Mouse (Mus musculus): Measurements from ENCODE around the gene Npm1. TPM values are rescaled to one million over a fixed set of nuclear protein-coding genes. Genes with fewer than 3 reads are reported as not detected.

Npm1 gene
- polyA plus RNA-seq, 1 experiment from 2014 or later = 377 TPM

DNA sequence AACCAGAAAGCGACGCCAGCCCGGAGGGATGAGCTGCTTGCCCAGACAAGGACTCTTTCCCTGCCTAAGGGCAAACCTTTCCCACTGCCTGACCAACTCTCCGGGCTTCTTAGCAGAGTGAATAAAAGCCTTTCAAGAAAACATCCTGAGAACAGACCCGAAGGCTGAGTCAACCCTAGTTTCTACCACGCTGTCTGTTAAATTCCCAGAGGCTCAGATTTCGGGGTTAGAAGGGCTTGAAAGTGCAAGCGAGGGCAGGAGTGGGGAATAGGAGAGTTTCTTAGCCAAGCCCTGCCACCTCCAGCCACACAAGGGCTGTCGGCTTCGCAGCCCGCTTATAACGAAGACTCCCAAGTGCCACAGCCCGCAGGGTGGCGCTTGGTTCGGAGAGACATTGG lies 36.1 kb upstream of the Npm1 start:
- H3K4me2 ChIP-seq = peak overlapping the region; percentile 52
- ATAC-seq (ENCODE audit: low FRiP score, low read depth) = no peak
- peak overlapping the region; percentile 79; the same call in 1 of the 2 replicates for H3K27ac ChIP-seq (replicated peaks)
- H3K9me3 ChIP-seq = no peaks in the 10 kb centered on the region
- 4% methylated on average over 15 of the region's 15 CpGs for WGBS
- peaks cover 50% of the 10 kb centered on the region for H3K27me3 ChIP-seq
- no peaks in the 10 kb centered on the region for H3K36me3 ChIP-seq
- H3K4me3 ChIP-seq = peak overlapping the region; percentile 40
- 0 out of 2 replicates have a peak overlapping the region, but pooled peaks have one; percentile 6 for H3K9ac ChIP-seq
- peaks cover 42% of the 10 kb centered on the region for H3K4me1 ChIP-seq (replicated peaks)

DNA sequence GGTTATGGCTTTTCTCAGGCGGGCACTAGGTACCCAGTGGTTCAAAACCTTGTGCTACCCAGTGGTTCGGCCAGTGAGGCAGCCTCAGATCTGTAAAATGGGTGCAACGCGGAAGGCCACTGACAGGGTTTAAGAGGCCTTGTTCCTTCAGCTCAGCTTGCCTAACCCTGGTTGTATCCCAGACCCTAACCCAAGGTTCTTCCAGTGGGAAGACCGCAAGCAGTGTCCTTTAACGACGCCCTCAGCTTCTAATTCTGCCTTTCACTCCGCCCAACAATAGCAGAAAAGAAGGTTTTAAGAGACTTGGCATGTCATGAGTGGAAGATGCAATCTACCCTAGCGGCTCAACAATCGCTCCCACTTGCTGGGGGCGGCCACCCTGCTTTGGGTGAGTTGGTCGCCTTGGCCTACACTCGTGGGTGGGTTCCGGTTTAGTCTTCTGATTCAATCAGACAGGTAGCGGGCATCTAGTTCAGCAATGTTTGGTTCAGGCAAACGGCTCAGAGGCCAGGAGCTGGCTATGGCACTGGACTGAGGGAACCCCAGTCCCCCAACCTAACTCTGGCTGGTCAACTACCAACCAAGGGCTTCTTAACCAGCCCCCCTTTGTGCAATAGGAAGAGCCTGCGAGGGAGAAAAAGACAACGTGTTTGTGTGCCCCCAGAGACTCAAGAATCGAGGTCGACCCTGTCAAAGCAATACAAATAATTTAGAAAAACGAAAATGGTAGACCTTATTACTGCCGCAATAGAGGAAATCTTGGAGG lies 35.5 kb upstream of the Npm1 start:
- H3K4me3 ChIP-seq = peak overlapping the region; percentile 40
- peak overlapping the region; percentile 52 for H3K4me2 ChIP-seq
- H3K27me3 ChIP-seq = peaks cover 55% of the 10 kb centered on the region
- H3K27ac ChIP-seq (replicated peaks) = peak overlapping the region; percentile 79
- no peaks in the 10 kb centered on the region for H3K9me3 ChIP-seq
- WGBS = 17% methylated on average over 22 of the region's 22 CpGs
- no peak overlapping the region for H3K9ac ChIP-seq
- no peaks in the 10 kb centered on the region for H3K36me3 ChIP-seq
- no peak for ATAC-seq (ENCODE audit: low FRiP score, low read depth)
- H3K4me1 ChIP-seq (replicated peaks) = peaks cover 36% of the 10 kb centered on the region

DNA sequence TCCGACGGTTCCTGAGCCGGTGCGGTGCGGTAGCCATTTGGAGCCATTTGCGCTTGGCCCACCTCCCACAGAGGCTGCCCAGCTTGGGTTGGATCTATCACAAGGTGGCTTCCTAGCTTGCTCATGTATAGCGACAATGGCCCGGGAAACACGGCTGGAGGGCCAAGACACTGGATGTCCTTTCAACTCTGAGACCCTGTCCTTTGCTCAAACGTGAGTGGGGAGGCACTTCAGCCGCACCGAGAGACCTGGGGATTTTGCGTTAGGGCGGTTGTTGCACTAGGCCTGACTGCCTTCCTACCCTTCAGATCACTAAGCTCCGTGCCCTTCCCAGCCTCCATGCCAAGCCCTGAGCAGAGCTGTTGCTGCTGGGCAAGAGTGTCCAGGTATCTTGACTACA lies 34.7 kb upstream of the Npm1 start:
- Histone ChIP-seq H3K4me1 (replicated peaks) (peaks cover 27% of the 10 kb centered on the region), H3K9me3 (no peaks in the 10 kb centered on the region), H3K27me3 (peaks cover 63% of the 10 kb centered on the region), H3K4me2 (peak overlapping the region; percentile 52), H3K4me3 (0 out of 2 replicates have a peak overlapping the region, but pooled peaks have one; percentile 6), H3K9ac (no peak overlapping the region), H3K36me3 (no peaks in the 10 kb centered on the region), H3K27ac (replicated peaks) (peak overlapping the region; percentile 20)
- WGBS = 16% methylated on average over 15 of the region's 15 CpGs
- no peak for ATAC-seq (ENCODE audit: low FRiP score, low read depth)

DNA sequence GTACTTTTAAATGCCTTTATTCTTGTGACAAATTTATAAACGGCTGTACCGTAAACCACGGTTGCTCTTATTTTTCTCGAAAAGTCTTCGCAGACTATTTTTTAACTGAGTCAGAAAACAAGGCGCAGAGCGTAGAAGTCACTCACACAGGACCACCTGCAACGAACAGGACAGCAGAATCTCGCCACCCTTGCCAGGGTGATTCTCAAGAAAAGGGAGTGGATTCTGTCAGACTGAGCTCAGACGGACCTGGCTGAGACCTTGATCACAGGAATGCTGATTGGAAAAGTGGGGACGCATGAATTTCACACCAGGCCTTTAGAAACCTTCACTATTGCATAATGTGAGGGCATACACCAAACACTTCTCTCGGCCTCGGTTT lies 34.1 kb upstream of the Npm1 start:
- H3K4me2 ChIP-seq = peak overlapping the region; percentile 52; the same call in 1 of the 2 replicates
- no peak overlapping the region for H3K27ac ChIP-seq (replicated peaks)
- H3K36me3 ChIP-seq = no peaks in the 10 kb centered on the region
- 25% methylated on average over 13 of the region's 13 CpGs for WGBS
- peaks cover 63% of the 10 kb centered on the region for H3K27me3 ChIP-seq
- H3K9me3 ChIP-seq = no peaks in the 10 kb centered on the region
- H3K9ac ChIP-seq = no peak overlapping the region
- H3K4me1 ChIP-seq (replicated peaks) = peaks cover 22% of the 10 kb centered on the region
- no peak overlapping the region for H3K4me3 ChIP-seq
- no peak for ATAC-seq (ENCODE audit: low FRiP score, low read depth)

DNA sequence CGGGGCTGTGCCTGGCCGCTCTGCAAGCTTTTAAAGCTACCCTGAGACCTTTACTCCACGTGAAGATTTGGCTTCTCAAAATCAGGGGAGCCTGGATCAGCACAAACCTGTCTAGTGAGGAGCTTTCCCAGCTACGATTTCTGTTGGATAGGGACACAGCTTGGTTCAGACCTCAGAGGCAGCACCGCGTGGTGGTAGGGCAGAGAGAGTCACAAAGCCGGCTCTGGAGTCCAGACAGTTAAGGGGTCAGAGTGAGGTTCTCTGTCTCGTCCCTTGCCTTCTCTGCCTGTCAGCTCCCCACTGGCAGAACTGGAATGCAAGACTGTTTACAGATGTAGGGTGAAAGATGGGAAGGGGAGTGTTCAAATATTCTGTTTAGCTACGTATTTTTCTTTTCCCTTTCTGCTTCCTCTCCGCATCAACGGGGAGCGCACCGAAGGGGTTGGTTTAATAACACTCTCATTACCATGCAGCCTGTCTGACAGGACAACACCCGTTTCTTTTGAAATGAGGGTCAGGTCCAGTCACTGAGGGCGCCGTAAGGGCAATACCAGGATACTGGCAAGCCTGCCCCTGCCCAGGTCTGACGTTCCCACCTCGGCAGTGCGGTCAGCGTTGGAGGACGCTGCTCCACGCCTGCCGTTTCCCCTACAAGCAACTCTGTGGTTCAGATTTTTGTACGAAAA lies 33.6 kb upstream of the Npm1 start:
- H3K4me3 ChIP-seq = 0 out of 2 replicates have a peak overlapping the region, but pooled peaks have one; percentile 5
- no peak overlapping the region for H3K9ac ChIP-seq
- H3K36me3 ChIP-seq = no peaks in the 10 kb centered on the region
- H3K27me3 ChIP-seq = peaks cover 68% of the 10 kb centered on the region
- H3K4me2 ChIP-seq = peak overlapping the region; percentile 52
- H3K9me3 ChIP-seq = no peaks in the 10 kb centered on the region
- 11% methylated on average over 24 of the region's 24 CpGs for WGBS
- H3K27ac ChIP-seq (replicated peaks) = no peak overlapping the region
- no peak for ATAC-seq (ENCODE audit: low FRiP score, low read depth)
- H3K4me1 ChIP-seq (replicated peaks) = peaks cover 22% of the 10 kb centered on the region

DNA sequence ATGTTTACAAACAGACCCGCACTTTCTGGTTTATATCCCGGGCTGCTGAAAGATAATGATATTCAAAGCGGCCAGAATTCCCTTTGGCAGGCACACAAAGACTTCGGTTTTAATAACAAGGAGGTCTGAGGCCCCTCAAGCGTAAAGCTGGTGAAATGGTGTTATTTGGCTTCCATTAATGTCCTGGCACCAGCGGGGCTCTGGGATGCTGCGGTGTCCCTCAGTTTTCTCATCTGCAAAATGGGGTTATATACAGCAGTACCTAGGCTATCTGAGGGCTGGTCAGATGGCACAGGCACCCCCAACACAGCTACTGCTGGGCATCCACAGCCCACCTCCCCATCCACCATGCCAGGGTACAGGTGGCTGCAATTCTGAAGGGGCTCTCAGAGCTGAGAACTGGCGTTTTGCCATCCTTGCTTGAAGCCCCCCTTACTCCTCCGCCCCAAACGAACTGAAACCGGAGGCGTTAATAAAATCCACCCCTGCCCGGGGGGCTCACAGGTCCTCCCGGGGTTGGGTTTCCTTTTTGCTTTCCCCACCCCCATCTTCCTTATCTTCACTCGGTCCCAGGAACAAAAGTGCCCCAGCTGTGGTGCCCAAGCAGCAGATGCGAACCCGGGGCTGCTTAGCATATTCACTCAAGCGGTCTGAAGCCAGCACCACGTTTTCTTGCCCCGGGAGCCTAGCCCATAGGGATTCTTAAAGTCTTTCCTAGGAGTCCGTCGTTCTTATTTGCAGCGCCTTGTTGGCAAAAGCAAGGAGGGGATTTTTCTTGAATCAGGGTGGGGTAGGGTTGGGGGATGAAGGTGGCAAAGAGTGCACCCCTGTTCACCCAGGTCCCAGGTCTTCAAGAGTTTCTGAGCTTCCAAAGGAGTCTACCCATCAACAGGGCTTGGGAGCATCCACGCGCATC lies 32.8 kb upstream of the Npm1 start:
- no peak overlapping the region for H3K27ac ChIP-seq (replicated peaks)
- no peak overlapping the region for H3K9ac ChIP-seq
- no peak for ATAC-seq (ENCODE audit: low FRiP score, low read depth)
- peaks cover 75% of the 10 kb centered on the region for H3K27me3 ChIP-seq
- peak overlapping the region; percentile 52 for H3K4me2 ChIP-seq
- 4% methylated on average over 25 of the region's 25 CpGs for WGBS
- no peaks in the 10 kb centered on the region for H3K9me3 ChIP-seq
- H3K36me3 ChIP-seq = no peaks in the 10 kb centered on the region
- H3K4me1 ChIP-seq (replicated peaks) = peaks cover 15% of the 10 kb centered on the region
- no peak overlapping the region for H3K4me3 ChIP-seq

DNA sequence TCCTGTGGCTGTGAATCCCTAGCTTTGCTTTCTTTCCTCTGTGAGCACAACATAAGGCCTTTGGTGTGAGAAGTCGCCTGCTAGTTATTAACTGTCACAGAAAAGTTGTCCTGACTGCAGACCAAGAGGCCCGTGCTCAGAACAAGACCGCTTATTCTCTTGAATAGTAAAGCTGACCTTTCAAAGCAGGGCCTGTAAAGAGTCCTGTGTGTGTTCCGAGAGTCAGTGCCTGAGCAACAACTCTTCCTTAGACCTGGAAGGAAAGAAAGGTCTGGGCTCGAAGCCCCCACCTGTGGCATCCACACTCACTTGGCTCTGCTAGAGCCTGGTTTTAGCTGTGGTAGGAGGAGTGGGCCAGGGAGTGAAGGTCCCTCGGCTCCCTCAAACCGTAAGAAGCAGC lies 32.1 kb upstream of the Npm1 start:
- no peak for ATAC-seq (ENCODE audit: low FRiP score, low read depth)
- Histone ChIP-seq H3K4me3 (no peak overlapping the region), H3K4me1 (replicated peaks) (peaks cover 7% of the 10 kb centered on the region), H3K36me3 (no peaks in the 10 kb centered on the region), H3K4me2 (no peak overlapping the region), H3K27me3 (peaks cover 76% of the 10 kb centered on the region), H3K9me3 (no peaks in the 10 kb centered on the region), H3K9ac (no peak overlapping the region), H3K27ac (replicated peaks) (no peak overlapping the region)
- 20% methylated on average over 7 of the region's 7 CpGs for whole genome bisulfite sequencing

DNA sequence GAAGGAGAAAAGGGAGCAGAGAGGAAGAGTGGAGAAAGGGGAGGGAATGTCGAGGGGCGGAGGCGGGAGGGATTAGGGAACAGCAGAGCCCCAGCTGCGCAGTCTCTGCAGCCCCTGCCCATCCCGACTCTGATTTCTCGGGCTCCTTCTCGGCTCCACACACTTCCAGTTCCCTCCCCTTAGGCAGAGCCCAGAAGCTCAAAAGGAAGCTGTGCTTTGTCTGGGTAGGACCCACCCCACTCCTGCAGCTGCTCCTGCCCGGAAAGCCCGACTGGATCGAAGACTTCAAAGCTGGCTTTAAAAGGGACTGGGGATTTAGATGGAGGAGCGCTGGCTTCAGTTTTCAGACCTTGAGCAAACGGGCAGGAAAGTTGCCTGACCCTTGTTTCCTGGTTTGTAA lies 30.7 kb upstream of the Npm1 start:
- H3K27me3 ChIP-seq = peaks cover 69% of the 10 kb centered on the region
- peak; percentile 52; the same call in 1 of the 2 replicates for ATAC-seq (ENCODE audit: low FRiP score, low read depth)

DNA sequence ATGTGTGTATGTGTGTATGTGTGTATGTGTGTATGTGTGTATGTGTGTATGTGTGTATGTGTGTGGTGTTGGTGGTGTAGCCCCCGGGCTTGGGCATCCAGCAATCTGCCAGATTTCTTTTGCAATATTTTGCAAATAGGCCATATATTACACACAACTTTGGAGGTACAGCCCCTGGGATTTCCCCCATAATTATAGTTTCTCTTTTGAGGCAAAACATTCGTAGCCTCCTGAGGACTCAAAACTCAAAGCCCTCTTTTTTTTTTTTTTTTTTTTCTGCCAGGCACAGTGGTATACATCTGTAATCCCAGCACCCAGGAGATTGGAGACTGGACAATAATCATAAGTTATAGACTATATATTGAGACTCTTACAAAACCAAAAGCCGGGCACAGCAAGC lies 18.8 kb upstream of the Npm1 start:
- Histone ChIP-seq H3K4me1 (replicated peaks) (peaks cover 8% of the 10 kb centered on the region; the same call in 1 of the 2 replicates), H3K4me3 (no peak overlapping the region), H3K27ac (replicated peaks) (no peak overlapping the region), H3K27me3 (peaks cover 15% of the 10 kb centered on the region; the same call in 1 of the 2 replicates), H3K36me3 (no peaks in the 10 kb centered on the region), H3K4me2 (no peak overlapping the region), H3K9me3 (no peaks in the 10 kb centered on the region), H3K9ac (no peak overlapping the region)
- ATAC-seq (ENCODE audit: low FRiP score, low read depth) = no peak
- WGBS = 83% methylated on average over 3 of the region's 3 CpGs

More for the DNA sequence above, 30.7 kb upstream of the Npm1 start:
- H3K27ac ChIP-seq (replicated peaks) = no peak overlapping the region
- H3K36me3 ChIP-seq = no peaks in the 10 kb centered on the region
- 1% methylated on average over 12 of the region's 12 CpGs for WGBS
- no peak overlapping the region for H3K9ac ChIP-seq
- H3K4me3 ChIP-seq = no peak overlapping the region
- peaks cover 6% of the 10 kb centered on the region; the same call in 1 of the 2 replicates for H3K4me1 ChIP-seq (replicated peaks)
- H3K9me3 ChIP-seq = no peaks in the 10 kb centered on the region
- H3K4me2 ChIP-seq = peak overlapping the region; percentile 3; the same call in 1 of the 2 replicates

DNA sequence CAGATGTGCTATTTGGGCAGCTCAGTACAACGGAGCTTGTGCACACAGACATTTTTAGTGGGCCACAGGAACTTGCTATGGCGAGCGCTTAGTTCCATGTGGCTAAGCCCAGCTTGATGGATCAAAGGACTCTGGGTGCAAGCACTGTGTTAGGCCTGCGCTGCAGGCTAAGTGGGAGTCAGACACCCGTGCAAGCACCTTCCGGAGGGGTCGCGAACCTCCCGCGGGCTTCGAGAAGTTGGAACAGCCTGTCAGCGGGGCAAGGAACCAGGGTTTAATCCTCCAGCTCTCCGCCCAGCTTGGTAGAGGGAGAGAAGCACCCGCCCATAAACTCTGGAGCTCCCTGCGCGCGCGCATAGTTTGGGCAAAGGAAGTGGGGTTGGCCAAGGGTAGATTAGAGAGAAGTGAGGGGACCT lies 17.7 kb upstream of the Npm1 start:
- H3K27me3 ChIP-seq = peaks cover 16% of the 10 kb centered on the region; the same call in 1 of the 2 replicates
- H3K9me3 ChIP-seq = no peaks in the 10 kb centered on the region
- no peak overlapping the region for H3K27ac ChIP-seq (replicated peaks)
- H3K36me3 ChIP-seq = no peaks in the 10 kb centered on the region
- no peak overlapping the region for H3K9ac ChIP-seq
- peak overlapping the region; percentile 48 for H3K4me2 ChIP-seq
- ATAC-seq (ENCODE audit: low FRiP score, low read depth) = peak; percentile 53
- H3K4me3 ChIP-seq = peak overlapping the region; percentile 16; the same call in 1 of the 2 replicates
- 4% methylated on average over 18 of the region's 18 CpGs for WGBS
- peaks cover 8% of the 10 kb centered on the region; the same call in 1 of the 2 replicates for H3K4me1 ChIP-seq (replicated peaks)

DNA sequence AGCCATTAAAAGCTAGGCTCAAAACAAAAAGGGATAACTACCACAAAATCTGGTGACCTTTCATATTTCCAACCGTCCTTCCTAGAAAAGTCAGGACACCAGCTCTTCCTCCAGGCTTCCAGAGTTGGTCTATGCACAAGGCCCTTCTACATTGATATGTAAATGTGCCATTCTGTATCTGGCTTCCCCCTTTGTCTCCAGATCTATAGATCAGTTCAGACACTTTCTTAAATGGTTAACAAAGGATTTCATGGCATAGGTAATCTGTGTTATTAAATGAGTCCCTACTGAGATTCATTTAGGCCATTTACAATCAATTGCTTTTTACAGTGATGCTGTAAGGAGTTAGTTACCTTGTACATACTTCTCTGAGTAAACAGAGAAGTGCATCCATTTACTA lies 16.8 kb upstream of the Npm1 start:
- H3K27me3 ChIP-seq = peaks cover 18% of the 10 kb centered on the region; the same call in 1 of the 2 replicates
- no peak overlapping the region for H3K9ac ChIP-seq
- ATAC-seq (ENCODE audit: low FRiP score, low read depth) = no peak
- no peaks in the 10 kb centered on the region for H3K9me3 ChIP-seq
- H3K4me2 ChIP-seq = no peak overlapping the region
- no peak overlapping the region for H3K27ac ChIP-seq (replicated peaks)
- H3K4me1 ChIP-seq (replicated peaks) = peaks cover 8% of the 10 kb centered on the region; the same call in 1 of the 2 replicates
- WGBS = 10% methylated on average over 1 of the region's 1 CpGs
- H3K4me3 ChIP-seq = no peak overlapping the region
- H3K36me3 ChIP-seq = no peaks in the 10 kb centered on the region
